Mouse (Mus musculus): ENCODE data around the gene Irf5. TPM values are rescaled to one million over a fixed set of nuclear protein-coding genes. Genes with fewer than 3 reads are reported as not detected.

Gene Irf5
- 9.3 and 11.5 TPM in 2 replicates for polyA plus RNA-seq (2015; fragmentation: Nextera tagmentation; extraction: Ambion mirVana)

DNA sequence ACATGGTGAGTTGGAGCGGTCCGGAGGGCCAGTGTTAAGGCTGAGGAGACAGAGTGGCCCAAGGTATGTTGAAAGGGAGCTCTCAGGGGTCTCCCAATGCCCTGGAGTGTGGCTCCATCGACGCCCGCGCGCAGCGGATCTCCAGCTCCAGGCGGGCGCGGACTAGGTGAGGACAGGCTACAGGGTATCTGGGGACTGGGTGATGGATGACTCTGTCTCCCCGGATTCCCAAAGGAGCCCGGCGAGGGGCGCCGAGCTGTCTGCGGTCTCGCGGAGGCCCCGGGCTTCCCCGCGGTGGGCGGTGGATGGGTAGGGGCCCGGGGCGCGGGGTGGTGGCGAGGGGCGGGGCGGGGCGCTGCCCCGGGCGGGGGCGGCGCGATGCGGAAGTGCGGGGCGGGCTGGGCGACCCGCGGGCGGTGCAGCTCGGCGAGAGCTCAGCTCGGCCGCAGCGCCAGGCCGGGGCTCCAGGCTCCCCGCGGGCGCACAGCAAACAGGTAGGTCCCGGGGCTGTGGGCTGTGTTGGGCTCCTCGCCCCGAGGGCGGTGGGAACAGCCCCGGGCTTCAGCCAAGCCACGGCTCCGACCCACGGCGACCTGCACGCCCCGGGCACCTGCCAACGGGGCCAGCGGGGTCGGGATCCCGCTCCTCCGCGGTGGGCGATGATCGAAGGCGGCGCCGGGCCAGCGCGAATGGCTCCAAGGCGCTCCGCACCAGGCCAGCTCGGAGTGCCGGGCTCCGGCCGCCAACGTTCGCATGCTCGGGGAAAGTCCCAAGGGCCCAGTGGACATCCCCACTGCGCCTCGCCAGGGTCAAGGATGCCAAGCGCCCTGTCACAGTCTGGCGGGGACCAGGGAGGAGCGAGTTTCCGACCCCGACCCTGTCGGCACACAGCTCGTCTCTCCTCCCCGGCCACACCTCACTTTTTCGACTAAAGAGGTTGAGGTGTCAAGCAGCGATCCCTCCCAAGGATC, at the start of gene Irf5:
Gene Irf5, plus strand, starts transcription at position 345 of the 971 bp plus-strand sequence.
- H3K36me3 ChIP-seq (ENCODE audit: control insufficient read depth, insufficient read depth, low read length), result no peaks in the 10 kb centered on the region
- peaks cover 7% of the 10 kb centered on the region for H3K4me1 ChIP-seq (replicated peaks; ENCODE audit: control insufficient read depth, insufficient read depth)
- peak within 1 kb of the TSS; percentile 70 for H3K9ac ChIP-seq (ENCODE audit: low read length)
- ATAC-seq (ENCODE audit: low FRiP score, low TSS enrichment) (peak; percentile 36), DNase-seq (ENCODE audit: low spot score) (peak; percentile 39)
- no peaks in the 10 kb centered on the region for H3K27me3 ChIP-seq (ENCODE audit: control insufficient read depth, insufficient read depth, low read length)
- WGBS, result 1% methylated on average over 68 of the region's 96 CpGs
- TF ChIP-seq CTCF (IDR thresholded peaks at IDR 0.05; ENCODE audit: low read depth) (no peak), EP300 (optimal IDR thresholded peaks at IDR 0.05) (no peak)
- H3K27ac ChIP-seq (replicated peaks), result 0 out of 2 replicates have a peak within 1 kb of the TSS, but pooled peaks have one; percentile 13
- H3K4me3 ChIP-seq (ENCODE audit: low read depth, low read length), result peak within 1 kb of the TSS; percentile 63
- H3K9me3 ChIP-seq (ENCODE audit: control insufficient read depth, low read length), result no peaks in the 10 kb centered on the region
- H3K4me2 ChIP-seq (replicated peaks; ENCODE audit: low read depth), result peak within 1 kb of the TSS; percentile 98

DNA sequence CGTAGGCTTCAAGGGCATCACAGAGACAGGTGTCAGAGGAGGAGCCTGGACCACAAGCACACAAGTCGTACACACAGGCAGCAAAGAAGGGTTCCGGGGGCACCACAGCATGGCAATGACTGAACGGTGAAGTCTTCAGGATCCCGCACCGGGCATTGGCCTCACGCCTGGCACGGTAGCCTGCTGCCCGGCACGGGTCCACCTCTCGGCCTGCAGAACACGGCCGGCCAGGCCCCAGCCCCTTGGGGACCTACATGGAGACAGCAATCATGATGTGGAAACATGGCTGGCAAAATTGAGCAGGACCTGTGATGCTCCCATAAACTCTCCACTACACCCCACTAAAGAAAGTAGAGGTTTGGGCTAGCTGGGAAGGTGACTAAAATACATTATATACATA, 43.7 kb upstream of the Irf5 start:
- Histone ChIP-seq H3K4me2 (replicated peaks; ENCODE audit: low read depth) (no peak overlapping the region), H3K9ac (ENCODE audit: low read length) (no peak overlapping the region), H3K27me3 (ENCODE audit: control insufficient read depth, insufficient read depth, low read length) (no peaks in the 10 kb centered on the region), H3K4me1 (replicated peaks; ENCODE audit: control insufficient read depth, insufficient read depth) (0 out of 2 replicates have a peak, but pooled peaks cover 2% of the 10 kb centered on the region), H3K4me3 (ENCODE audit: low read depth, low read length) (no peak overlapping the region), H3K27ac (replicated peaks) (no peak overlapping the region), H3K9me3 (ENCODE audit: control insufficient read depth, low read length) (no peaks in the 10 kb centered on the region), H3K36me3 (ENCODE audit: control insufficient read depth, insufficient read depth, low read length) (no peaks in the 10 kb centered on the region)
- TF ChIP-seq EP300 (optimal IDR thresholded peaks at IDR 0.05) (no peak), CTCF (IDR thresholded peaks at IDR 0.05; ENCODE audit: low read depth) (no peak)
- 94% methylated on average over 13 of the region's 13 CpGs for WGBS
- no peak for ATAC-seq (ENCODE audit: low FRiP score, low TSS enrichment)
- DNase-seq (ENCODE audit: low spot score), result no peak

DNA sequence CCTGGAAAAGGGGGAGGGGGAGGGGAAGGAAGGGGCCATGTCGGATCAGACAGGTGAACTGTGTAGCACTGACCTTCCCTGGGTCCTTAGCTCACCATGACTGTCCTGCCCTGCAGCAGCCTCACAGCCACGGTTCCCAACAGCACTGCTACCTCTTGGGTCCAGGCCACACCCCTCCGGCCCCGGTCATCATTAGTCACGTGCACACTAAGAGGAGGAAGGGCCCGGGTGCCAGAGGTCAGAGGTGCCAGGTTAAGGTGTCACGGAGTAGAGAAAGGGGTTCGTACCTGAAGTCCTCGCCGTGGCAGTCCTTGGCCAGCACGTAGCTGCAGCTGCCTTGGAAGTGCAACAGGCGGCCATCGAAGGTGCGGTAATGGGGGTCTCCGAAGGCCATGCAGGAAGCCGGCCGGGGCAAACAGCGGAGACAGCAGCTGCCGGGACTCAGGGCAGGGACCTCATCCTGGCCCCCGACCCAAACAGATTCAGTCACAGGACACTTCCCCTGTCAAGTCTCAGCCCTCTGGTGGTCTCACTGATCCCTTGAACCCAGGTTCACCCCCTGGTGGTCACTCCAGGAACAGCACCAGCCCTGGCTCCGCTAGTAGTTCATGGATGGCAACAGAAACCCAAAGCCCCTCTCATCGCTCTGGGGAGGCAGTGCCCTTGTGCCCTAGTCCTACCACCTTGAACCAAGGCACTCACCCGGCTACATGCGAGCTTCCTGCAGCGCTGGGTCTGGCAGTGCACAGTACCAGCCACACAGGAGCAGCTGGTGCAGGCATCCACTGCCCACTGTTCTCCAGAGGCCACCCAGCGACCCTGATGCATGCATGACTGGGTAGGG, 41.5 kb upstream of the Irf5 start:
- H3K4me1 ChIP-seq (replicated peaks; ENCODE audit: control insufficient read depth, insufficient read depth), result 0 out of 2 replicates have a peak, but pooled peaks cover 2% of the 10 kb centered on the region
- ATAC-seq (ENCODE audit: low FRiP score, low TSS enrichment) (peak; percentile 47), DNase-seq (ENCODE audit: low spot score) (peak; percentile 67)
- H3K4me2 ChIP-seq (replicated peaks; ENCODE audit: low read depth), result peak overlapping the region; percentile 67
- no peaks in the 10 kb centered on the region for H3K27me3 ChIP-seq (ENCODE audit: control insufficient read depth, insufficient read depth, low read length)
- peak overlapping the region; percentile 41; the same call in 1 of the 2 replicates for H3K9ac ChIP-seq (ENCODE audit: low read length)
- no peaks in the 10 kb centered on the region for H3K9me3 ChIP-seq (ENCODE audit: control insufficient read depth, low read length)
- no peaks in the 10 kb centered on the region for H3K36me3 ChIP-seq (ENCODE audit: control insufficient read depth, insufficient read depth, low read length)
- TF ChIP-seq EP300 (optimal IDR thresholded peaks at IDR 0.05), result no peak
- peak; percentile 93 for TF ChIP-seq CTCF (IDR thresholded peaks at IDR 0.05; ENCODE audit: low read depth)
- H3K27ac ChIP-seq (replicated peaks), result no peak overlapping the region
- WGBS, result 10% methylated on average over 26 of the region's 26 CpGs
- peak overlapping the region; percentile 30 for H3K4me3 ChIP-seq (ENCODE audit: low read depth, low read length)

DNA sequence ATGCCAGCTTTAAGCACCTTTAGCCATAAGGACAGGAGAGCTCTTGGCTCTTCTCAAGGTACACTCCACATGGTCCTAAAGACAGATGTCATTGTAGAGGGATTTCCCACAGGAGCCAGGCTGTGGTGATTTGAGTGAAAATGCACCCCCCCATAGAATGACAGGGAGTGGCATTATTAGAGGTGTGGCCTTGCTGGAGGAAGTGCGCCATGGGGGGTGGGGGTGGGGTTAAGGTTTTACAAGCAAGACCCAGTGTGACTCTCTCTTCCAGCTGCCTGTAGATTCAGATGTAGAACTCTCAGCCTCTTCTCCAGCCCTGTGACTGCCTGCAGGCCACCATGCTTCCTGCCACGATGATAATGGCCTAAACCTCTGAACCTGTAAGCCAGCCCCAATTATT, 40.5 kb upstream of the Irf5 start:
- H3K36me3 ChIP-seq (ENCODE audit: control insufficient read depth, insufficient read depth, low read length), result no peaks in the 10 kb centered on the region
- TF ChIP-seq CTCF (IDR thresholded peaks at IDR 0.05; ENCODE audit: low read depth) (no peak), EP300 (optimal IDR thresholded peaks at IDR 0.05) (no peak)
- H3K4me1 ChIP-seq (replicated peaks; ENCODE audit: control insufficient read depth, insufficient read depth), result 0 out of 2 replicates have a peak, but pooled peaks cover 2% of the 10 kb centered on the region
- WGBS, result 54% methylated on average over 2 of the region's 2 CpGs
- ATAC-seq (ENCODE audit: low FRiP score, low TSS enrichment) (no peak), DNase-seq (ENCODE audit: low spot score) (no peak)
- H3K4me2 ChIP-seq (replicated peaks; ENCODE audit: low read depth), result no peak overlapping the region
- no peak overlapping the region for H3K4me3 ChIP-seq (ENCODE audit: low read depth, low read length)
- H3K9ac ChIP-seq (ENCODE audit: low read length), result no peak overlapping the region
- H3K27me3 ChIP-seq (ENCODE audit: control insufficient read depth, insufficient read depth, low read length), result no peaks in the 10 kb centered on the region
- no peaks in the 10 kb centered on the region for H3K9me3 ChIP-seq (ENCODE audit: control insufficient read depth, low read length)
- H3K27ac ChIP-seq (replicated peaks), result no peak overlapping the region

DNA sequence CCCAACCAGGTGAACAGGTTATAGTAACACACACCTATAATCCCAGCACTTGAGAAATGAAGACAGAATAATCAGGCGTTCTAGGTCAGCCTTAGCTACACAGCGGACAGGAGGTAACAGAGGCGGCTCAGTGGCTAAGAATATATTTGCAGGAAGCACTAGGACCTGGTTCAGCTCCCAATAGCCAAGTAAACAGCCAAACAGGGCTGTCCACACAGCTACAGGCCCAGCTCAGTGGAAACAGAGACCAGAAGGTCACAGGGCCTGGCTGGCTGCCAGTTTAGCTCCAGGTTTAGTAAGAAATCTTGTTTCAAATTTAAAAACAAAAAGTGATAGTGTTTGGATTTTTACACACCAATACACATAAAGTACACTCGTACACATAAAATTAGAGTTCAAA, 32.3 kb upstream of the Irf5 start:
- H3K9me3 ChIP-seq (ENCODE audit: control insufficient read depth, low read length), result no peaks in the 10 kb centered on the region
- no peak overlapping the region for H3K4me2 ChIP-seq (replicated peaks; ENCODE audit: low read depth)
- H3K4me3 ChIP-seq (ENCODE audit: low read depth, low read length), result no peak overlapping the region
- WGBS, result 77% methylated on average over 4 of the region's 4 CpGs
- no peak for DNase-seq (ENCODE audit: low spot score)
- H3K36me3 ChIP-seq (ENCODE audit: control insufficient read depth, insufficient read depth, low read length), result no peaks in the 10 kb centered on the region; the same call in 1 of the 2 replicates
- TF ChIP-seq EP300 (optimal IDR thresholded peaks at IDR 0.05) (no peak), CTCF (IDR thresholded peaks at IDR 0.05; ENCODE audit: low read depth) (no peak)
- H3K4me1 ChIP-seq (replicated peaks; ENCODE audit: control insufficient read depth, insufficient read depth), result no peaks in the 10 kb centered on the region
- H3K27me3 ChIP-seq (ENCODE audit: control insufficient read depth, insufficient read depth, low read length), result no peaks in the 10 kb centered on the region
- no peak for ATAC-seq (ENCODE audit: low FRiP score, low TSS enrichment)
- no peak overlapping the region for H3K9ac ChIP-seq (ENCODE audit: low read length)
- H3K27ac ChIP-seq (replicated peaks), result no peak overlapping the region
